Mouse (Mus musculus) WW6 (cell line): Measurements from ENCODE around the gene Slmap.
"Not testable (repeated sequence)": the region's sequence is repeated elsewhere in the genome, so short reads cannot be mapped to it uniquely, and the experiment has no call there.

Experiments used
- DNase-seq: peaks from one replicate; pipeline ENCODE4 v3.0.0-alpha.2; 2013; ENCODE audit warnings: low read depth, low spot score

The Slmap gene

GRCm38 (mm10) chr14:26533267-26533666 is 1.5 kb downstream of the Slmap start:
- DNase-seq, result no peak

GRCm38 (mm10) chr14:26532752-26533151 is 2.0 kb downstream of the Slmap start:
- DNase-seq, result no peak

- no peak for DNase-seq
These were observed 3.1 kb downstream of the Slmap start for GRCm38 (mm10) chr14:26531410-26532313.

GRCm38 (mm10) chr14:26530350-26530749 is 4.4 kb downstream of the Slmap start:
- no peak for DNase-seq

GRCm38 (mm10) chr14:26528296-26528695 is 6.4 kb downstream of the Slmap start:
- DNase-seq, result no peak

- no peak for DNase-seq
These were observed 8.8 kb downstream of the Slmap start for GRCm38 (mm10) chr14:26525955-26526354.

GRCm38 (mm10) chr14:26523082-26523481 is 11.6 kb downstream of the Slmap start:
- no peak for DNase-seq

- DNase-seq, result no peak
These were observed 14.9 kb downstream of the Slmap start for GRCm38 (mm10) chr14:26519831-26520230.

- no peak for DNase-seq
These were observed 16.9 kb downstream of the Slmap start for GRCm38 (mm10) chr14:26517843-26518242.

- not testable (repeated sequence) for DNase-seq
These were observed 18.5 kb downstream of the Slmap start for GRCm38 (mm10) chr14:26516232-26516631.

GRCm38 (mm10) chr14:26515802-26516201 is 18.9 kb downstream of the Slmap start:
- no peak for DNase-seq

GRCm38 (mm10) chr14:26510545-26510944 is 24.2 kb downstream of the Slmap start:
- DNase-seq, result no peak

GRCm38 (mm10) chr14:26508150-26508549 is 26.6 kb downstream of the Slmap start:
- DNase-seq, result no peak

- DNase-seq, result no peak
These were observed 27.4 kb downstream of the Slmap start for GRCm38 (mm10) chr14:26507361-26507760.

GRCm38 (mm10) chr14:26504541-26504940 is 30.2 kb downstream of the Slmap start:
- DNase-seq, result no peak

GRCm38 (mm10) chr14:26500136-26500933 is 34.4 kb downstream of the Slmap start:
- no peak for DNase-seq

GRCm38 (mm10) chr14:26495021-26495420 is 39.7 kb downstream of the Slmap start:
- DNase-seq, result no peak

GRCm38 (mm10) chr14:26491150-26491549 is 43.6 kb downstream of the Slmap start:
- peak; percentile 31 for DNase-seq

- DNase-seq, result no peak
These were observed 46.3 kb downstream of the Slmap start for GRCm38 (mm10) chr14:26488329-26489020.

- no peak for DNase-seq
These were observed 48.1 kb downstream of the Slmap start for GRCm38 (mm10) chr14:26486416-26487198.

- DNase-seq, result no peak
These were observed 53.3 kb downstream of the Slmap start for GRCm38 (mm10) chr14:26481457-26481856.
